Mouse (Mus musculus) left cerebral cortex, postnatal 36 days (tissue): ENCODE measurements around the gene Ptprf. TPM values are rescaled to one million over a fixed set of nuclear protein-coding genes. Genes with fewer than 3 reads are reported as not detected.

Experiments
- DNase-seq, 2 experiments: peaks; one replicate each; pipeline ENCODE4 v3.0.0; 2021 to 2022; ENCODE audit warnings: low spot score in 2 of 2, mixed read lengths in 1 of 2
- intact Hi-C: fragments of 180-260 bp; cut with DNase I; formaldehyde crosslinking; loops from one replicate; pipeline ENCODE4 v1.15.1; 2025
- total RNA-seq, 2 experiments: library from RNA; stranded (reverse); gene quantifications; 2 replicates each; pipeline ENCODE4 v1.2.3; 2021

Gene Ptprf
- total RNA-seq, 2 experiments from 2014 or later: 118 to 126 TPM

GRCm38 (mm10) chr4:118221261-118221660, 69.9 kb downstream of the Ptprf start:
- intact Hi-C loops: no loop called here
- DNase-seq: no peak

- intact Hi-C loops: no loop called here
- no peak for DNase-seq
Measured at GRCm38 (mm10) chr4:118220756-118221155, 70.4 kb downstream of the Ptprf start.

- intact Hi-C loops: loop anchor here (10.0 kb wide), 1 partner anchor 355 kb away; no protein-coding TSS in a partner anchor
- DNase-seq: no peak
Measured at GRCm38 (mm10) chr4:118219487-118219886, 71.7 kb downstream of the Ptprf start.

- no peak for DNase-seq
- intact Hi-C loops: loop anchor here (10.0 kb wide), 1 partner anchor 356 kb away; no protein-coding TSS in a partner anchor
Measured at GRCm38 (mm10) chr4:118218521-118218920, 72.7 kb downstream of the Ptprf start.

- intact Hi-C loops: loop anchor here (2.0 to 10.0 kb wide), 2 partner anchors 76 to 358 kb away; no protein-coding TSS in a partner anchor
Measured at GRCm38 (mm10) chr4:118216726-118217595, 74.2 kb downstream of the Ptprf start.

GRCm38 (mm10) chr4:118214891-118215290, 76.3 kb downstream of the Ptprf start:
- no peak for DNase-seq
- intact Hi-C loops: loop anchor here (10.0 kb wide), 1 partner anchor 360 kb away; no protein-coding TSS in a partner anchor

More at GRCm38 (mm10) chr4:118216726-118217595, 74.2 kb downstream of the Ptprf start:
- DNase-seq: peak; percentile 29 to 58

GRCm38 (mm10) chr4:118206918-118207640, 84.1 kb downstream of the Ptprf start:
- intact Hi-C loops: no loop called here
- DNase-seq: no peak

- intact Hi-C loops: no loop called here
- DNase-seq: no peak
Measured at GRCm38 (mm10) chr4:118205906-118206305, 85.3 kb downstream of the Ptprf start.

- no peak for DNase-seq
- intact Hi-C loops: no loop called here
Measured at GRCm38 (mm10) chr4:118199093-118199492, 92.1 kb downstream of the Ptprf start.

GRCm38 (mm10) chr4:118198606-118199005, 92.6 kb downstream of the Ptprf start:
- no peak for DNase-seq
- intact Hi-C loops: no loop called here

GRCm38 (mm10) chr4:118196185-118196584, 95.0 kb downstream of the Ptprf start:
- peak; percentile 33 to 44 for DNase-seq
- intact Hi-C loops: no loop called here

- DNase-seq: no peak
- intact Hi-C loops: no loop called here
Measured at GRCm38 (mm10) chr4:118180301-118181080, 110.7 kb downstream of the Ptprf start.

- peak; percentile 91 to 92 for DNase-seq
Measured at GRCm38 (mm10) chr4:118179467-118180300, 111.5 kb downstream of the Ptprf start, which contains the start of gene Kdm4a. Gene Kdm4a, minus strand, starts transcription at chr4:118180043.

GRCm38 (mm10) chr4:118178952-118179466, 112.2 kb downstream of the Ptprf start:
- no peak for DNase-seq
- intact Hi-C loops: no loop called here

More at GRCm38 (mm10) chr4:118179467-118180300, 111.5 kb downstream of the Ptprf start, which contains the start of gene Kdm4a:
- intact Hi-C loops: no loop called here

- no peak for DNase-seq
- intact Hi-C loops: no loop called here
Measured at GRCm38 (mm10) chr4:118172461-118172860, 118.7 kb downstream of the Ptprf start.

GRCm38 (mm10) chr4:118171006-118171405, 120.2 kb downstream of the Ptprf start:
- intact Hi-C loops: no loop called here
- no peak for DNase-seq

- DNase-seq: no peak
- intact Hi-C loops: no loop called here
Measured at GRCm38 (mm10) chr4:118162123-118162522, 129.1 kb downstream of the Ptprf start.
